ENCODE assay signal across 10 mouse cellular contexts in genomic region chr3:95963681-95964080, GRCm38 (mm10). TPM values are rescaled to one million over a fixed set of nuclear protein-coding genes. Genes with fewer than 3 reads are reported as not detected.
DNase-seq lines count a peak whose midpoint lies in the region; ATAC-seq and TF ChIP-seq lines count a peak whose summit lies in the region.
"Had no signal": no experiment of that assay in that cellular context is flagged by ENCODE, and none has a peak within 500 bp of the region (broad histone marks: within the 10 kb centered on the region; RNA-seq: fewer than 3 reads in every experiment).

No protein-coding gene starts in this region.

- TF ChIP-seq CTCF in bone marrow, adult 2 months (IDR thresholded peaks at IDR 0.05; ENCODE audit: control insufficient read depth, insufficient read depth, low read length): peak; percentile 55

- DNase-seq in cerebellum, postnatal 25 days: peak; percentile 49 to 75
- no peak for DNase-seq in cerebellum, adult 11-12 months
- peak; percentile 63 for DNase-seq in midbrain, embryonic 14.5 days
- no peak for DNase-seq in midbrain, embryonic 10.5 days (ENCODE audit: low spot score)
- DNase-seq in neural tube, embryonic 10.5 days (ENCODE audit: extremely low spot score, low spot score): no peak
- no peak for DNase-seq in layer of hippocampus, adult 9-10 months (ENCODE audit: low spot score)

- no peaks in the 10 kb centered on the region for H3K36me3 ChIP-seq in midbrain, embryonic 14.5 days (ENCODE audit: control insufficient read depth, insufficient read depth, low read length)
- no peaks in the 10 kb centered on the region for H3K36me3 ChIP-seq in midbrain, embryonic 10.5 days
- H3K36me3 ChIP-seq: forebrain, embryonic 15.5 days had no signal

- no peaks in the 10 kb centered on the region for H3K27me3 ChIP-seq in midbrain, embryonic 14.5 days (ENCODE audit: control insufficient read depth, insufficient read depth, low read length)
- H3K27me3 ChIP-seq in midbrain, embryonic 10.5 days (ENCODE audit: low read depth, poor library complexity, severe bottlenecking): no peaks in the 10 kb centered on the region
- H3K27me3 ChIP-seq: forebrain, embryonic 15.5 days had no signal

- no peak overlapping the region for H3K4me2 ChIP-seq in midbrain, embryonic 14.5 days (ENCODE audit: low read length)
- H3K4me2 ChIP-seq: forebrain, embryonic 15.5 days had no signal

- no peak for TF ChIP-seq POLR2A in bone marrow, adult 2 months (IDR thresholded peaks at IDR 0.05; ENCODE audit: borderline replicate concordance, control insufficient read depth, low read depth, low read length)

- no peak overlapping the region for H3K4me3 ChIP-seq in midbrain, embryonic 14.5 days (replicated peaks; ENCODE audit: low read depth, low read length)
- no peak overlapping the region for H3K4me3 ChIP-seq in midbrain, embryonic 10.5 days
- no peak overlapping the region for H3K4me3 ChIP-seq in bone marrow, adult 2 months (replicated peaks; ENCODE audit: control insufficient read depth, low read depth, low read length)
- H3K4me3 ChIP-seq: forebrain, embryonic 15.5 days; myocyte had no signal

- no peaks in the 10 kb centered on the region for H3K9me3 ChIP-seq in midbrain, embryonic 14.5 days (ENCODE audit: control insufficient read depth, low read length)
- H3K9me3 ChIP-seq in midbrain, embryonic 10.5 days (replicated peaks): no peaks in the 10 kb centered on the region; the same call in 1 of the 2 replicates
- H3K9me3 ChIP-seq: forebrain, embryonic 15.5 days had no signal

- H3K27ac ChIP-seq in midbrain, embryonic 14.5 days (replicated peaks; ENCODE audit: low read depth, low read length): no peak overlapping the region
- no peak overlapping the region for H3K27ac ChIP-seq in midbrain, embryonic 10.5 days (replicated peaks)
- H3K27ac ChIP-seq in bone marrow, adult 2 months (ENCODE audit: control insufficient read depth, insufficient read depth, low read depth, low read length, poor library complexity): no peak overlapping the region
- H3K27ac ChIP-seq: forebrain, embryonic 15.5 days had no signal

- 43% methylated on average over 4 of the region's 4 CpGs for WGBS in midbrain, embryonic 14.5 days
- 50% methylated on average over 4 of the region's 4 CpGs for WGBS in midbrain, embryonic 10.5 days
- WGBS in bone marrow, adult 2 months: 35% methylated on average over 4 of the region's 4 CpGs

- no peaks in the 10 kb centered on the region for H3K4me1 ChIP-seq in midbrain, embryonic 14.5 days (ENCODE audit: control insufficient read depth, insufficient read depth, low read length)
- H3K4me1 ChIP-seq in midbrain, embryonic 10.5 days: peaks cover 18% of the 10 kb centered on the region
- no peaks in the 10 kb centered on the region; the same call in 1 of the 2 replicates for H3K4me1 ChIP-seq in bone marrow, adult 2 months (ENCODE audit: control insufficient read depth, insufficient read depth, low read length)

- no peak overlapping the region for H3K9ac ChIP-seq in midbrain, embryonic 14.5 days (replicated peaks; ENCODE audit: low read length)
- H3K9ac ChIP-seq: forebrain, embryonic 15.5 days had no signal

- no peak for ATAC-seq in midbrain, embryonic 14.5 days (ENCODE audit: low FRiP score, low TSS enrichment)
- ATAC-seq in neutrophil, adult 5-6 weeks (ENCODE audit: extremely low read depth, insufficient number of reproducible peaks, low FRiP score, poor library complexity, severe bottlenecking): peak; percentile 42; the same call in 1 of the 2 replicates
- ATAC-seq: forebrain, embryonic 15.5 days had no signal

RNA-seq across cellular contexts. Expression of gene Plekho1, which starts 32.1 kb away (rescaled TPM):
- polyA plus RNA-seq in midbrain, embryonic 14.5 days (2014; fragmentation: Nextera tagmentation; extraction: Ambion mirVana): 63.5 and 70.6 TPM in 2 replicates
- 66.8 and 69.0 TPM in 2 replicates for polyA plus RNA-seq in midbrain, embryonic 10.5 days (2016; fragmentation: Nextera tagmentation; extraction: Ambion mirVana)
- polyA plus RNA-seq in bone marrow, adult 2 months (2011; ENCODE audit: insufficient read depth, insufficient read length, low replicate concordance, missing spikeins): 36.1 and 59.2 TPM in 2 replicates
- total RNA-seq in neutrophil, adult 5-6 weeks (2017): 153 and 166 TPM in 2 replicates

RNA-seq across cellular contexts. Expression of gene Anp32e, which starts 34.6 kb away (rescaled TPM):
- polyA plus RNA-seq in midbrain, embryonic 14.5 days (2014; fragmentation: Nextera tagmentation; extraction: Ambion mirVana): 45.4 and 50.1 TPM in 2 replicates
- polyA plus RNA-seq in midbrain, embryonic 10.5 days (2016; fragmentation: Nextera tagmentation; extraction: Ambion mirVana): 366 and 378 TPM in 2 replicates
- 275 and 382 TPM in 2 replicates for polyA plus RNA-seq in bone marrow, adult 2 months (2011; ENCODE audit: insufficient read depth, insufficient read length, low replicate concordance, missing spikeins)
- 82.9 and 114 TPM in 2 replicates for total RNA-seq in neutrophil, adult 5-6 weeks (2017)

RNA-seq across cellular contexts. Expression of gene Car14, which starts 59.2 kb away (rescaled TPM):
- polyA plus RNA-seq in midbrain, embryonic 14.5 days (2014; fragmentation: Nextera tagmentation; extraction: Ambion mirVana): 2.1 and 8.6 TPM in 2 replicates
- 67.7 and 93.9 TPM in 2 replicates for polyA plus RNA-seq in midbrain, embryonic 10.5 days (2016; fragmentation: Nextera tagmentation; extraction: Ambion mirVana)
- polyA plus RNA-seq in bone marrow, adult 2 months (2011; ENCODE audit: insufficient read depth, insufficient read length, low replicate concordance, missing spikeins): not detected in 2 replicates
- not detected in 2 replicates for total RNA-seq in neutrophil, adult 5-6 weeks (2017)

Comparison
In these comparisons a context has a peak if more than half of its experiments do, and no peak if none do; other contexts are left out.
1. DNase-seq: peak in cerebellum, postnatal 25 days (2 of 2) and midbrain, embryonic 14.5 days (single experiment); none in cerebellum, adult 11-12 months (single experiment), midbrain, embryonic 10.5 days (single experiment), neural tube, embryonic 10.5 days (single experiment) and layer of hippocampus, adult 9-10 months (single experiment).